Mouse (Mus musculus): Measurements from ENCODE around the gene Mfap2.

Gene Mfap2

GRCm38 (mm10) chr4:141010118-141010517, at the start of gene Mfap2:
Gene Mfap2, plus strand, starts transcription at chr4:141010418.
- in situ Hi-C loops (cut with MboI, MseI) = no loop called here

- in situ Hi-C loops (cut with MboI, MseI) = no loop called here
Measured at GRCm38 (mm10) chr4:140960781-140961466, 49.3 kb upstream of the Mfap2 start, which contains the start of gene Sdhb. Gene Sdhb, plus strand, starts transcription at chr4:140961203.

- in situ Hi-C loops (cut with MboI, MseI) = no loop called here
Measured at GRCm38 (mm10) chr4:140961467-140962206, 48.6 kb upstream of the Mfap2 start.

- in situ Hi-C loops (cut with MboI, MseI) = no loop called here
Measured at GRCm38 (mm10) chr4:140962207-140962909, 47.9 kb upstream of the Mfap2 start.

- in situ Hi-C loops (cut with MboI, MseI) = no loop called here
Measured at GRCm38 (mm10) chr4:140962950-140963349, 47.3 kb upstream of the Mfap2 start.

- in situ Hi-C loops (cut with MboI, MseI) = no loop called here
Measured at GRCm38 (mm10) chr4:140963941-140964597, 46.1 kb upstream of the Mfap2 start.

GRCm38 (mm10) chr4:140964620-140965019, 45.6 kb upstream of the Mfap2 start:
- in situ Hi-C loops (cut with MboI, MseI) = no loop called here

GRCm38 (mm10) chr4:140967386-140968159, 42.6 kb upstream of the Mfap2 start:
- in situ Hi-C loops (cut with MboI, MseI) = no loop called here

GRCm38 (mm10) chr4:140971691-140972090, 38.5 kb upstream of the Mfap2 start:
- in situ Hi-C loops (cut with MboI, MseI) = no loop called here

GRCm38 (mm10) chr4:140974408-140974807, 35.8 kb upstream of the Mfap2 start:
- in situ Hi-C loops (cut with MboI, MseI) = no loop called here

GRCm38 (mm10) chr4:140975356-140975755, 34.9 kb upstream of the Mfap2 start:
- in situ Hi-C loops (cut with MboI, MseI) = no loop called here

- in situ Hi-C loops (cut with MboI, MseI) = no loop called here
Measured at GRCm38 (mm10) chr4:140977278-140977677, 32.9 kb upstream of the Mfap2 start.

- in situ Hi-C loops (cut with MboI, MseI) = no loop called here
Measured at GRCm38 (mm10) chr4:140977886-140978692, 32.1 kb upstream of the Mfap2 start.

GRCm38 (mm10) chr4:140981605-140982004, 28.6 kb upstream of the Mfap2 start:
- in situ Hi-C loops (cut with MboI, MseI) = no loop called here

- in situ Hi-C loops (cut with MboI, MseI) = no loop called here
Measured at GRCm38 (mm10) chr4:140982808-140983207, 27.4 kb upstream of the Mfap2 start.

- in situ Hi-C loops (cut with MboI, MseI) = no loop called here
Measured at GRCm38 (mm10) chr4:140983442-140983841, 26.8 kb upstream of the Mfap2 start.

GRCm38 (mm10) chr4:140984544-140984943, 25.7 kb upstream of the Mfap2 start:
- in situ Hi-C loops (cut with MboI, MseI) = no loop called here

- in situ Hi-C loops (cut with MboI, MseI) = loop anchor here (5.0 kb wide), 1 partner anchor 76 kb away; the partner anchor contains the start of gene Crocc
Measured at GRCm38 (mm10) chr4:140986024-140986710, 24.1 kb upstream of the Mfap2 start.

GRCm38 (mm10) chr4:140986711-140987395, 23.4 kb upstream of the Mfap2 start, which contains the start of gene Atp13a2:
Gene Atp13a2, plus strand, starts transcription at chr4:140986873.
- in situ Hi-C loops (cut with MboI, MseI) = loop anchor here (5.0 kb wide), 1 partner anchor 75 kb away; the partner anchor contains the start of gene Crocc

Data from T-helper 1 cell (primary cell).